Mouse (Mus musculus): ENCODE measurements at regions not wholly inside any gene's neighbourhood (a gene's known extent, or its start where the extent isn't known, plus 50 kb on each side); places are given as distances from the start of the nearest gene placed in this dataset.

DNA sequence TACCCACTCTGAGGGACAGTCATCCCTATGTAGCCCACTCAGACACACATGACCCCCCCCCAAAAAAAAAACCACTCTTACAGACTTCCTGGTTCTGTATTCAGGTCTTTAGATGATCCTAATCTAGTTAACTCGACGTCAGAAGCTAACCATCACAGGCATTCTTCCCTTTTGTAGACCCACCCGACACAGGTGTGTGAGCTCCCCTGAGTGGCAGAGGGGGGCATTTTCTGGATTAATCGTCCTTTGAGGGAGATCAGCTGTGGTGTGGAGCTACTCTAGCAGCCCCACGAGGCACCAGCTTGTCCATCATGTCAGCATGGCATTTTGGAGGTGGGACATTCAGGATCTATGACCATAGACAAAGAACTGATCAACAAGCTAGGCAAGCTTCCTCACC lies 50.7 kb upstream of the Tlk1 start:
- Histone ChIP-seq H3K27me3 (ENCODE audit: control insufficient read depth, insufficient read depth, low read length) (no peaks in the 10 kb centered on the region), H3K9me3 (ENCODE audit: control insufficient read depth, low read length) (no peaks in the 10 kb centered on the region), H3K4me2 (ENCODE audit: low read depth) (no peak overlapping the region), H3K36me3 (replicated peaks; ENCODE audit: control insufficient read depth, insufficient read depth, low read depth) (no peaks in the 10 kb centered on the region), H3K9ac (replicated peaks) (no peak overlapping the region), H3K4me3 (ENCODE audit: insufficient read depth in 1 of 2, low read depth in 2 of 2, low read length in 2 of 2) (no peak overlapping the region), H3K27ac (no peak overlapping the region), H3K4me1 (replicated peaks; ENCODE audit: control insufficient read depth in 2 of 2, insufficient read depth in 2 of 2, low read length in 1 of 2) (peaks cover 0 to 4% of the 10 kb centered on the region in 2 experiments; a peak in 3 of 4 replicates)
- 53% methylated on average over 5 of the region's 5 CpGs for WGBS (ENCODE audit: insufficient replicate concordance)
- no peak for TF ChIP-seq CTCF (IDR thresholded peaks at IDR 0.05; ENCODE audit: low read depth)
- no peak for TF ChIP-seq EP300 (IDR thresholded peaks at IDR 0.05; ENCODE audit: low read depth)
- ATAC-seq (ENCODE audit: insufficient read depth) (no peak), DNase-seq (ENCODE audit: low read depth in 3 of 3, low spot score in 3 of 3) (no peak)
